Mouse (Mus musculus): ENCODE results near the gene Slc10a1. TPM values are rescaled to one million over a fixed set of nuclear protein-coding genes. Genes with fewer than 3 reads are reported as not detected.
A peak's percentile ranks its signal among the peaks of the same experiment; 100 is the strongest.

Gene Slc10a1
- polyA plus RNA-seq, 1 experiment from 2014 or later = 0.47 TPM

DNA sequence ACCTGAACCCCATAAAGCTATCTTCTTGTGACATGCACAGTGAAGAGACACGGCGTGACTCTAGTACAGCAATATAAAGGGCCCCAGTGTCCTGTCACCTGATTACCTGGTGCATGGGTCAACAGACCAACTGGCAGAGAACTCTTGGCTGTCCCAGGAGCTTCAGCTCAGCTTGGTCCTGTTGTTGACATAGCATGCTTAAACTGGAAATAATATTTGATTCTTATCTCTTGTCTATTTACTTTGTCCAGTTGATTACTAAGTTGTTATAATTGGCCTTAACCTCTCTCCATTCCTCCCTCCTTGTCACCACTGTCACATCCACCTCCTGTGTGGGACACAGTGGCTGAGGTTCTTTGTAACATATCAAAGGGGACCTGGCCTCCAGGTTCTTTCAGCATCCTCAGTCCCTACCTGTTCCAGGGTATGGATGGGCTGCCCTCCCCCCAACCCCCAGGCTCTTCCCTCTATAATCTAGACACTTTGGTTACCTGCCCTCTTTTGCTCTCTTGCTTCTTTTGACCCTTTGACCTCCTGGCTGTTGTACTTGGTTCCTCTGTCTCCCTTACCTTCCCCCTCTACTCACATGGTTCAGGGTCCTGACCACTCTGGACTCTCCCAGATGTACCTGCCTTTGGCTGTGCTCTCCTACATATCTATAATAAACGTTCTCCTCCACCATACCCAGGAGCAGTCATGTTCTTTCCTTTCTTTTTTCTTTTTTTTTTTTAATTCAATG is 36.9 kb downstream of the Slc10a1 start:
- no peak overlapping the region for H3K4me3 ChIP-seq (ENCODE audit: low read depth, low read length)
- no peak for DNase-seq (ENCODE audit: low spot score)
- 85% methylated on average over 3 of the region's 3 CpGs for WGBS
- no peaks in the 10 kb centered on the region for H3K36me3 ChIP-seq (ENCODE audit: control insufficient read depth, insufficient read depth, low read length)
- H3K4me2 ChIP-seq (ENCODE audit: low read depth, severe bottlenecking) = no peak overlapping the region
- no peaks in the 10 kb centered on the region for H3K4me1 ChIP-seq (ENCODE audit: control insufficient read depth, insufficient read depth, low read length)
- H3K27ac ChIP-seq (replicated peaks; ENCODE audit: low read depth, low read length) = no peak overlapping the region
- no peak for ATAC-seq (ENCODE audit: insufficient number of reproducible peaks, low FRiP score, low TSS enrichment, low read depth)
- no peaks in the 10 kb centered on the region for H3K27me3 ChIP-seq (ENCODE audit: control insufficient read depth, insufficient read depth, low read length)
- H3K9ac ChIP-seq (ENCODE audit: low read length) = no peak overlapping the region
- no peaks in the 10 kb centered on the region for H3K9me3 ChIP-seq (ENCODE audit: control insufficient read depth, low read length)

DNA sequence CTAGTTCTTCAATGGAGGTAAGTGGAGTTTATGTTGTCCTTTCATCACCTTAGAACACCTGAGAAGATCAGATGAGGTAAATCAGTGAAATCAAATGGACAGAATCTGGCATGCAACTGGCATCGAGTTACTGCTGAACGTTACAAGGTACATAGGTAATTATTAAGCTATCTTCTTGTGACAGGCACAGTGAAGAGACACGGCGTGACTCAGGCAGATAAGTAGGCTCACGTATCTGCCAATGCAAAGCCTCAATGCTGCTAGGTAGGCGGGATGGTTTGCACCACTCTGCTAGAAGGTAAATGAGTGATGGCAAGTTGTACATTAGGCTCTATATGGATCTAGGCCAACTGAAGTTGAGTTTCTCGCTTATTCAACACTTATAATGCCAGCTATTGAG is 38.4 kb downstream of the Slc10a1 start:
- DNase-seq (ENCODE audit: low spot score) = no peak
- H3K27ac ChIP-seq (replicated peaks; ENCODE audit: low read depth, low read length) = no peak overlapping the region
- H3K4me3 ChIP-seq (ENCODE audit: low read depth, low read length) = no peak overlapping the region
- H3K36me3 ChIP-seq (ENCODE audit: control insufficient read depth, insufficient read depth, low read length) = no peaks in the 10 kb centered on the region
- no peaks in the 10 kb centered on the region for H3K27me3 ChIP-seq (ENCODE audit: control insufficient read depth, insufficient read depth, low read length)
- WGBS = 80% methylated on average over 7 of the region's 7 CpGs
- H3K4me1 ChIP-seq (ENCODE audit: control insufficient read depth, insufficient read depth, low read length) = no peaks in the 10 kb centered on the region
- H3K9ac ChIP-seq (ENCODE audit: low read length) = no peak overlapping the region
- H3K4me2 ChIP-seq (ENCODE audit: low read depth, severe bottlenecking) = no peak overlapping the region
- H3K9me3 ChIP-seq (ENCODE audit: control insufficient read depth, low read length) = no peaks in the 10 kb centered on the region
- no peak for ATAC-seq (ENCODE audit: insufficient number of reproducible peaks, low FRiP score, low TSS enrichment, low read depth)

DNA sequence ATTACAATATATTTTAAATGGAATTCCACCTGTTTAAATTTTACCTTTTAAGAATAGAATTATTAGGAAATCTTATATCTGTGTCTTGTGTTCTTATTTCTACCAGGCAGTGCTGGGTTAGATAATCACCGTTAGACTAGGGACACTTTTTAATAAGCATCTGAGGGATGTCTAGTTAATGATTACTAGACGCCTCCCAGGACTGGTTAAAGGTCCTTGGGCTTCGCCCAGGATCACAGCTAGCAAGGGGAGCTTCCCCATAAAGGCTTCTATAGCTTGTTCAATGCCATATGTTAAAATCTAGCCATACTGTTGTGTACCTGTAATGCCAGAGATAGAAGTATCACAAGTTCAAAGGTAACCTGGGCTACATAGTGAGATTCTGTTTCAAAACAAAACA is 39.6 kb downstream of the Slc10a1 start:
- Histone ChIP-seq H3K9ac (ENCODE audit: low read length) (no peak overlapping the region), H3K27me3 (ENCODE audit: control insufficient read depth, insufficient read depth, low read length) (no peaks in the 10 kb centered on the region), H3K4me3 (ENCODE audit: low read depth, low read length) (no peak overlapping the region), H3K4me2 (ENCODE audit: low read depth, severe bottlenecking) (no peak overlapping the region), H3K9me3 (ENCODE audit: control insufficient read depth, low read length) (no peaks in the 10 kb centered on the region), H3K36me3 (ENCODE audit: control insufficient read depth, insufficient read depth, low read length) (no peaks in the 10 kb centered on the region), H3K27ac (replicated peaks; ENCODE audit: low read depth, low read length) (no peak overlapping the region), H3K4me1 (ENCODE audit: control insufficient read depth, insufficient read depth, low read length) (no peaks in the 10 kb centered on the region)
- 86% methylated on average over 3 of the region's 3 CpGs for WGBS
- ATAC-seq (ENCODE audit: insufficient number of reproducible peaks, low FRiP score, low TSS enrichment, low read depth) = no peak
- DNase-seq (ENCODE audit: low spot score) = no peak

DNA sequence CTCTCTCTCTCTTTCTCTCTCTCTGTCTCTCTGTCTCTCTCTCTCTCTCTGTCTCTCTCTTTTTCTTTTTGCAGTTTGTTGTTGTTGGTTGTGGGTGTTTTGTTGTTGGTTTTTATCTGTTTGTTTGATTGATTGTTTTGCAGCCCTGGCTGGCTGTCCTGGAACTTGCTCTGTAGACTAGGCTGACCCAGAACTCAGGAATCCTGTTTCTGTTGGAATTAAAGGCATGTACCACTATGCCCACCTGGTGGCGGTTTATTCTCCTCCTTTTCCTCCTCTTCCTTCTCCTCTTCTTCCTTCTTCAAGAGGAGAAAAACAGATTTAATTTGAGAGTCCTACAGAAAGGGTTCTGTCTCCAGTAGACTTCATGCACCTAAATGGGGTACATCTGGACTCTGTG is 41.0 kb downstream of the Slc10a1 start:
- H3K9ac ChIP-seq (ENCODE audit: low read length) = no peak overlapping the region
- no peaks in the 10 kb centered on the region for H3K36me3 ChIP-seq (ENCODE audit: control insufficient read depth, insufficient read depth, low read length)
- no peak overlapping the region for H3K4me2 ChIP-seq (ENCODE audit: low read depth, severe bottlenecking)
- WGBS = 65% methylated on average over 1 of the region's 1 CpGs
- no peak overlapping the region for H3K27ac ChIP-seq (replicated peaks; ENCODE audit: low read depth, low read length)
- DNase-seq (ENCODE audit: low spot score) (no peak), ATAC-seq (ENCODE audit: insufficient number of reproducible peaks, low FRiP score, low TSS enrichment, low read depth) (no peak)
- H3K27me3 ChIP-seq (ENCODE audit: control insufficient read depth, insufficient read depth, low read length) = no peaks in the 10 kb centered on the region
- H3K9me3 ChIP-seq (ENCODE audit: control insufficient read depth, low read length) = no peaks in the 10 kb centered on the region
- no peaks in the 10 kb centered on the region for H3K4me1 ChIP-seq (ENCODE audit: control insufficient read depth, insufficient read depth, low read length)
- H3K4me3 ChIP-seq (ENCODE audit: low read depth, low read length) = no peak overlapping the region

DNA sequence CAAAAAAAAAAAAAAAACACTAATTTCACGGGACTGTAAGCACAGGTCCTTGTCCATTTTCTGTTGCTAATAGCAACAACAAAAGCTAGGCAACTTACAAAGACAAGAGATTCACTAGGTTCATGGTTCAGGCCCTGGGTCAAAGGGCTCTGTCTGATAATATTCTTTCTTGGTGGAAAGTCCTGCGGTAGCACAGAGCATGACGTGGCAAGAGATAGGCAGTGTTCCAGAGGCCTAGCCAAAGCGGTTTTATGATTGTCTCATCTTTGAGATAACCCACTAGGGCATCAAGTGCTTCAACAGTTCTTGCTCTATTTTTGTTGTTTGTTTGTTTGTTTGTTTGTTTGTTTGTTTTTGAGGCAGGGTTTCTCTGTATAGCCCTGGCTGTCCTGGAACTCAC is 42.0 kb downstream of the Slc10a1 start:
- H3K27ac ChIP-seq (replicated peaks; ENCODE audit: low read depth, low read length) = no peak overlapping the region
- H3K27me3 ChIP-seq (ENCODE audit: control insufficient read depth, insufficient read depth, low read length) = no peaks in the 10 kb centered on the region
- H3K36me3 ChIP-seq (ENCODE audit: control insufficient read depth, insufficient read depth, low read length) = no peaks in the 10 kb centered on the region
- no peak overlapping the region for H3K4me2 ChIP-seq (ENCODE audit: low read depth, severe bottlenecking)
- H3K4me3 ChIP-seq (ENCODE audit: low read depth, low read length) = no peak overlapping the region
- no peaks in the 10 kb centered on the region for H3K9me3 ChIP-seq (ENCODE audit: control insufficient read depth, low read length)
- ATAC-seq (ENCODE audit: insufficient number of reproducible peaks, low FRiP score, low TSS enrichment, low read depth) (no peak), DNase-seq (ENCODE audit: low spot score) (no peak)
- H3K9ac ChIP-seq (ENCODE audit: low read length) = no peak overlapping the region
- WGBS = 89% methylated on average over 4 of the region's 4 CpGs
- no peaks in the 10 kb centered on the region for H3K4me1 ChIP-seq (ENCODE audit: control insufficient read depth, insufficient read depth, low read length)

DNA sequence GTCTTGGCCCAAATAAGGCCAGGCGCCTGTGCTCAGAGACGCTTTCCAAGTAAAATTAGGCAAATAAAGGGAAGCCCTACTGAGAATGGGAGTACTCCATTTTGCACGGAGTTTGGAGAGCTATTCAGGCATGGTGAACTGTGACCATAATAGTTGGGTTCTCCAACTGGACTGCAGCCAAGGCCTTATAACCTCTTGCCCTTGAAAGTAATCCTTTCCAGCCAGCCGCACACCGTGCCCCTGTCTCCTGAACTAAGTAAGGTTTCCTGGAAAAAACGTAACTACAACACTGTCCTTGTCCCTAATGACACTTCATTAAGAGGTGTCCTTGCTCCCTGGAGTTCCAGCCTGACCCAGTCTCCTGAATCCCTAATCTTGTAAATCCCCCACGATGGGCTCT is 42.6 kb downstream of the Slc10a1 start:
- Histone ChIP-seq H3K27me3 (ENCODE audit: control insufficient read depth, insufficient read depth, low read length) (no peaks in the 10 kb centered on the region), H3K9me3 (ENCODE audit: control insufficient read depth, low read length) (no peaks in the 10 kb centered on the region), H3K36me3 (ENCODE audit: control insufficient read depth, insufficient read depth, low read length) (no peaks in the 10 kb centered on the region), H3K9ac (ENCODE audit: low read length) (no peak overlapping the region), H3K27ac (replicated peaks; ENCODE audit: low read depth, low read length) (no peak overlapping the region), H3K4me1 (ENCODE audit: control insufficient read depth, insufficient read depth, low read length) (no peaks in the 10 kb centered on the region), H3K4me2 (ENCODE audit: low read depth, severe bottlenecking) (no peak overlapping the region), H3K4me3 (ENCODE audit: low read depth, low read length) (no peak overlapping the region)
- ATAC-seq (ENCODE audit: insufficient number of reproducible peaks, low FRiP score, low TSS enrichment, low read depth) (no peak), DNase-seq (ENCODE audit: low spot score) (no peak)
- WGBS = 74% methylated on average over 7 of the region's 7 CpGs

DNA sequence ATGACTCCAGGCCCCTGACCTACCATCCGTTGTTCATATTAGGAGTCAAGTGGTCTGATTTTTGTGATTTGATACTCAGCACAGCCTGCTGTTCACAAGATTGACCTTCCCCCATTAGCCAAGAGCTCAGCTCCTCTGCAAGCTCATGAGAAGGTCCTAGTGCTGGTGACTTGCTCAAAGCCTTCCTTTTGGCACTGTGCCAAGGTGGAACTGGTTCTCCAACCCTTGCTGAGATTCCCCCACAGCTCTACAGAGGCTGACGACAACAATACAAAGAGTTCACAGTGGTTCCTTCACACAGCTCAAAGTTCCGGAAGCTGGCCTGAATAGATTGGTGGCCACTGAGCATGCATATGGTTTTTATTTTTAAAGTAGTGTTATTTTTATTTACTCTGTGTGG is 44.3 kb downstream of the Slc10a1 start:
- ATAC-seq (ENCODE audit: insufficient number of reproducible peaks, low FRiP score, low TSS enrichment, low read depth) (no peak), DNase-seq (ENCODE audit: low spot score) (no peak)
- Histone ChIP-seq H3K27ac (replicated peaks; ENCODE audit: low read depth, low read length) (no peak overlapping the region), H3K9ac (ENCODE audit: low read length) (no peak overlapping the region), H3K4me2 (ENCODE audit: low read depth, severe bottlenecking) (no peak overlapping the region), H3K4me3 (ENCODE audit: low read depth, low read length) (no peak overlapping the region), H3K27me3 (ENCODE audit: control insufficient read depth, insufficient read depth, low read length) (no peaks in the 10 kb centered on the region), H3K36me3 (ENCODE audit: control insufficient read depth, insufficient read depth, low read length) (no peaks in the 10 kb centered on the region), H3K9me3 (ENCODE audit: control insufficient read depth, low read length) (no peaks in the 10 kb centered on the region), H3K4me1 (ENCODE audit: control insufficient read depth, insufficient read depth, low read length) (no peaks in the 10 kb centered on the region)
- WGBS = 86% methylated on average over 3 of the region's 3 CpGs

DNA sequence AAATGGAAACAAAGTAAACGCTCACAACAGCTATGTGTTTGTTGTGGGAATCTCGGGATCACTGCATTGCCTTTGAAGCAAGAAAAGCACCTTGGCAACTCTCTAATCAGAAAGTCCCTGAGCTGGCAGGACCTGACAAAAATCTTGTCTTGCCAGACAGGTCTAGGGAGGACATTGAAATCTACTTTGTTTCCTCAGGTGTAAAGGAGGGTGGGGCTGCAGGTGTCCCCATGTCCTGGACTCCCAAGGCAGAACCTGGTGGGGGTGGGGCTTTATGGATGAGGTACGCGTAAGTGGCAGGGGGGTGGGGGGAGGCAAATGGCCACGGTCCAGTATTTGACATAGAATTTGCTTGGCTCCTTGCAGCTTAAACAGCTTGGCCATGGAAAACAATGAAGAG is 44.9 kb downstream of the Slc10a1 start:
- no peak overlapping the region for H3K27ac ChIP-seq (replicated peaks; ENCODE audit: low read depth, low read length)
- no peak overlapping the region for H3K4me3 ChIP-seq (ENCODE audit: low read depth, low read length)
- H3K9ac ChIP-seq (ENCODE audit: low read length) = no peak overlapping the region
- no peak overlapping the region for H3K4me2 ChIP-seq (ENCODE audit: low read depth, severe bottlenecking)
- DNase-seq (ENCODE audit: low spot score) = no peak
- ATAC-seq (ENCODE audit: insufficient number of reproducible peaks, low FRiP score, low TSS enrichment, low read depth) = no peak
- H3K36me3 ChIP-seq (ENCODE audit: control insufficient read depth, insufficient read depth, low read length) = no peaks in the 10 kb centered on the region
- H3K27me3 ChIP-seq (ENCODE audit: control insufficient read depth, insufficient read depth, low read length) = no peaks in the 10 kb centered on the region
- no peaks in the 10 kb centered on the region for H3K9me3 ChIP-seq (ENCODE audit: control insufficient read depth, low read length)
- 59% methylated on average over 5 of the region's 5 CpGs for WGBS
- H3K4me1 ChIP-seq (ENCODE audit: control insufficient read depth, insufficient read depth, low read length) = no peaks in the 10 kb centered on the region

DNA sequence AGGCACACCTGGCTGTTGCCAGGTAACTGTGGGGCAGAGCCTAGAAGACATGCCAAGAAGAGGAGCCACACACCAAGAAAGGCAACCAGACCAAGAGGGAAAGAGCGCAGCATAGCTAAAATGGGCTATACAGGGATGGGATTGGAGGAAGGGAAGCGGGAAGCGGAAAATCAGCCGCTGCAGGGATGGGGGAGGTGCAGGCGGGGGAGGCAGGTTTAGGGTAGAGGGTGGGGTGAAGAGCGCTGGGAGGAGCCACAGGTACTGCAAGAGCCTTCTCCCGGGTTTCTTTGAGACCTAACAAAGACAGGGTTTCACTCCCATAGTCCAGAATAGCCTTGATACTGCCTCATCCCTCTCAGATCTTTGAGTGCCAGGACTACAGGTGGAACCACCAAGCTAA is 45.6 kb downstream of the Slc10a1 start:
- Histone ChIP-seq H3K27ac (replicated peaks; ENCODE audit: low read depth, low read length) (no peak overlapping the region), H3K36me3 (ENCODE audit: control insufficient read depth, insufficient read depth, low read length) (no peaks in the 10 kb centered on the region), H3K27me3 (ENCODE audit: control insufficient read depth, insufficient read depth, low read length) (no peaks in the 10 kb centered on the region), H3K4me2 (ENCODE audit: low read depth, severe bottlenecking) (peak overlapping the region; percentile 22; the same call in 1 of the 2 replicates), H3K4me1 (ENCODE audit: control insufficient read depth, insufficient read depth, low read length) (no peaks in the 10 kb centered on the region), H3K4me3 (ENCODE audit: low read depth, low read length) (no peak overlapping the region), H3K9me3 (ENCODE audit: control insufficient read depth, low read length) (no peaks in the 10 kb centered on the region), H3K9ac (ENCODE audit: low read length) (no peak overlapping the region)
- DNase-seq (ENCODE audit: low spot score) (peak; percentile 38), ATAC-seq (ENCODE audit: insufficient number of reproducible peaks, low FRiP score, low TSS enrichment, low read depth) (no peak)
- 4% methylated on average over 7 of the region's 7 CpGs for WGBS

Measured in limb, embryonic 11.5 days (tissue).